12 mouse cellular contexts compared by ENCODE assay signal in the genomic region with DNA sequence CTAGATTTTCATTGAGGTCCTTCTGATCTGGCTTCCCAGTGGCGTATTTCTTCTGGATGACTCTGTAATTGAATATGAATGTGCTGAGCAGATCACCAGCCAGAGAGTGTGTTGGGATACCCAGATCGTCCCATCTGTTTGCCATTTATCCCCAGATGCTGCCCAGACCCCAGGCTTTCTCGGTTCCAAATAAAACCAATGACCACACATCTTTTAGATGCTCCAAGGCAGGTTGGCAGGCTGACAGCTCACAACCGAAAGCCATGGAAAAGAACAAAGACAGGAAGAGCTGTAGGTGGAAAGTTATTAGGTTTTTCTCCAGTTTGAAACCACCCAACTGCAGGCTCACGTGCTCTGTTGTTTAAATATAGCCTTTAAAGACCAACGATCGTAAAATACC.
DNase-seq lines count a peak whose midpoint lies in the region; ATAC-seq lines count a peak whose summit lies in the region.
"Had no signal": no experiment of that assay in that cellular context is flagged by ENCODE, and none has a peak within 500 bp of the region (broad histone marks: within the 10 kb centered on the region; RNA-seq: fewer than 3 reads in every experiment).

No protein-coding gene starts in this region.

- no peak for ATAC-seq in intestine, embryonic 14.5 days (replicated peaks; ENCODE audit: low FRiP score, low TSS enrichment, low read depth)
- ATAC-seq in intestine, embryonic 16.5 days, result no peak
- no peak for ATAC-seq in embryonic facial prominence, embryonic 11.5 days (replicated peaks; ENCODE audit: insufficient number of reproducible peaks, low FRiP score, low TSS enrichment, low read depth)
- no peak for ATAC-seq in heart, embryonic 13.5 days (ENCODE audit: extremely low read depth, insufficient number of reproducible peaks, low FRiP score, low TSS enrichment)
- peak; percentile 68 for ATAC-seq in limb, embryonic 15.5 days (ENCODE audit: insufficient number of reproducible peaks, low FRiP score, low TSS enrichment, low read depth)
- no peak for ATAC-seq in forebrain, embryonic 12.5 days (ENCODE audit: low FRiP score)
- ATAC-seq: CD4-positive, CD25-positive, alpha-beta regulatory T cell, adult 4 months; liver, embryonic 12.5 days; midbrain, embryonic 13.5 days had no signal

- WGBS in intestine, embryonic 14.5 days, result 61% methylated on average over 7 of the region's 7 CpGs
- 63% methylated on average over 7 of the region's 7 CpGs for WGBS in intestine, embryonic 16.5 days
- WGBS in embryonic facial prominence, embryonic 11.5 days, result 52% methylated on average over 7 of the region's 7 CpGs
- 69% methylated on average over 7 of the region's 7 CpGs for WGBS in heart, embryonic 13.5 days
- 22% methylated on average over 7 of the region's 7 CpGs for WGBS in limb, embryonic 15.5 days
- WGBS in forebrain, embryonic 12.5 days, result 87% methylated on average over 7 of the region's 7 CpGs

- H3K4me1 ChIP-seq in intestine, embryonic 14.5 days (replicated peaks; ENCODE audit: control insufficient read depth, insufficient read depth, low read length), result peaks cover 6% of the 10 kb centered on the region; the same call in 1 of the 2 replicates
- no peaks in the 10 kb centered on the region; the same call in 1 of the 2 replicates for H3K4me1 ChIP-seq in intestine, embryonic 16.5 days (ENCODE audit: control insufficient read depth, insufficient read depth, low read length)
- H3K4me1 ChIP-seq in embryonic facial prominence, embryonic 11.5 days (ENCODE audit: control insufficient read depth, insufficient read depth, low read length), result no peaks in the 10 kb centered on the region
- H3K4me1 ChIP-seq in heart, embryonic 13.5 days, result peaks cover 23% of the 10 kb centered on the region
- peaks cover 16% of the 10 kb centered on the region for H3K4me1 ChIP-seq in limb, embryonic 15.5 days
- H3K4me1 ChIP-seq in forebrain, embryonic 12.5 days, result no peaks in the 10 kb centered on the region
- H3K4me1 ChIP-seq: liver, embryonic 12.5 days; midbrain, embryonic 13.5 days had no signal

- 0 out of 2 replicates have a peak, but pooled peaks cover under 1% of the 10 kb centered on the region for H3K9me3 ChIP-seq in intestine, embryonic 14.5 days (ENCODE audit: control insufficient read depth, low read length)
- H3K9me3 ChIP-seq in intestine, embryonic 16.5 days (ENCODE audit: control insufficient read depth, low read length), result no peaks in the 10 kb centered on the region
- no peaks in the 10 kb centered on the region for H3K9me3 ChIP-seq in embryonic facial prominence, embryonic 11.5 days (replicated peaks; ENCODE audit: control insufficient read depth, low read length)
- H3K9me3 ChIP-seq in heart, embryonic 13.5 days, result peaks cover under 1% of the 10 kb centered on the region; the same call in 1 of the 2 replicates
- no peaks in the 10 kb centered on the region for H3K9me3 ChIP-seq in limb, embryonic 15.5 days
- no peaks in the 10 kb centered on the region for H3K9me3 ChIP-seq in forebrain, embryonic 12.5 days
- H3K9me3 ChIP-seq: liver, embryonic 12.5 days; midbrain, embryonic 13.5 days had no signal

- H3K27me3 ChIP-seq in intestine, embryonic 14.5 days (replicated peaks; ENCODE audit: control insufficient read depth, insufficient read depth, low read length), result no peaks in the 10 kb centered on the region
- H3K27me3 ChIP-seq in intestine, embryonic 16.5 days (replicated peaks; ENCODE audit: control insufficient read depth, insufficient read depth, low read length), result no peaks in the 10 kb centered on the region
- H3K27me3 ChIP-seq in embryonic facial prominence, embryonic 11.5 days (ENCODE audit: control insufficient read depth, insufficient read depth, low read length), result no peaks in the 10 kb centered on the region
- H3K27me3 ChIP-seq in heart, embryonic 13.5 days (replicated peaks), result no peaks in the 10 kb centered on the region
- H3K27me3 ChIP-seq in limb, embryonic 15.5 days, result no peaks in the 10 kb centered on the region
- H3K27me3 ChIP-seq in forebrain, embryonic 12.5 days, result no peaks in the 10 kb centered on the region
- H3K27me3 ChIP-seq: liver, embryonic 12.5 days; midbrain, embryonic 13.5 days had no signal

- peak overlapping the region; percentile 27; the same call in 1 of the 2 replicates for H3K27ac ChIP-seq in intestine, embryonic 14.5 days (ENCODE audit: low read depth)
- H3K27ac ChIP-seq in intestine, embryonic 16.5 days (ENCODE audit: low read length), result no peak overlapping the region
- no peak overlapping the region for H3K27ac ChIP-seq in embryonic facial prominence, embryonic 11.5 days (replicated peaks; ENCODE audit: low read depth, low read length)
- 0 out of 2 replicates have a peak overlapping the region, but pooled peaks have one; percentile 36 for H3K27ac ChIP-seq in heart, embryonic 13.5 days (replicated peaks)
- H3K27ac ChIP-seq in limb, embryonic 15.5 days, result peak overlapping the region; percentile 73
- H3K27ac ChIP-seq in forebrain, embryonic 12.5 days, result no peak overlapping the region
- H3K27ac ChIP-seq: liver, embryonic 12.5 days; midbrain, embryonic 13.5 days had no signal

- no peak overlapping the region for H3K9ac ChIP-seq in intestine, embryonic 14.5 days (ENCODE audit: low read length)
- H3K9ac ChIP-seq in intestine, embryonic 16.5 days (ENCODE audit: low read depth, low read length), result no peak overlapping the region
- H3K9ac ChIP-seq in embryonic facial prominence, embryonic 11.5 days (replicated peaks; ENCODE audit: low read length), result no peak overlapping the region
- H3K9ac ChIP-seq in heart, embryonic 13.5 days, result no peak overlapping the region
- no peak overlapping the region for H3K9ac ChIP-seq in limb, embryonic 15.5 days
- H3K9ac ChIP-seq in forebrain, embryonic 12.5 days, result no peak overlapping the region
- H3K9ac ChIP-seq: liver, embryonic 12.5 days; midbrain, embryonic 13.5 days had no signal

- no peak overlapping the region for H3K4me3 ChIP-seq in intestine, embryonic 14.5 days (ENCODE audit: low read depth, low read length)
- H3K4me3 ChIP-seq in intestine, embryonic 16.5 days (ENCODE audit: low read length), result no peak overlapping the region
- no peak overlapping the region for H3K4me3 ChIP-seq in embryonic facial prominence, embryonic 11.5 days (ENCODE audit: low read depth, low read length)
- H3K4me3 ChIP-seq in heart, embryonic 13.5 days, result no peak overlapping the region
- no peak overlapping the region for H3K4me3 ChIP-seq in limb, embryonic 15.5 days
- H3K4me3 ChIP-seq in forebrain, embryonic 12.5 days (replicated peaks), result no peak overlapping the region
- H3K4me3 ChIP-seq: liver, embryonic 12.5 days; midbrain, embryonic 13.5 days had no signal

- no peak overlapping the region for H3K4me2 ChIP-seq in intestine, embryonic 14.5 days (ENCODE audit: low read length)
- H3K4me2 ChIP-seq in intestine, embryonic 16.5 days (ENCODE audit: low read depth, low read length), result no peak overlapping the region
- H3K4me2 ChIP-seq in embryonic facial prominence, embryonic 11.5 days (ENCODE audit: low read depth, low read length), result no peak overlapping the region
- no peak overlapping the region for H3K4me2 ChIP-seq in heart, embryonic 13.5 days
- no peak overlapping the region for H3K4me2 ChIP-seq in limb, embryonic 15.5 days
- no peak overlapping the region for H3K4me2 ChIP-seq in forebrain, embryonic 12.5 days
- H3K4me2 ChIP-seq: liver, embryonic 12.5 days; midbrain, embryonic 13.5 days had no signal

- DNase-seq in intestine, embryonic 14.5 days (ENCODE audit: low spot score), result no peak
- peak; percentile 63 for DNase-seq in embryonic facial prominence, embryonic 11.5 days (ENCODE audit: low spot score)
- no peak for DNase-seq in layer of hippocampus, adult 8-10 months (ENCODE audit: low spot score in 2 of 2)
- no peak for DNase-seq in spleen, postnatal 10 days (ENCODE audit: low spot score in 2 of 2)
- DNase-seq: cerebellum, adult 9-11 months had no signal

- H3K36me3 ChIP-seq in intestine, embryonic 14.5 days (ENCODE audit: control insufficient read depth, insufficient read depth, low read length), result peaks cover 82% of the 10 kb centered on the region
- H3K36me3 ChIP-seq in intestine, embryonic 16.5 days (ENCODE audit: control insufficient read depth, insufficient read depth, low read length), result peaks cover 11% of the 10 kb centered on the region
- H3K36me3 ChIP-seq in embryonic facial prominence, embryonic 11.5 days (replicated peaks; ENCODE audit: control insufficient read depth, insufficient read depth, low read depth, low read length), result no peaks in the 10 kb centered on the region
- H3K36me3 ChIP-seq in heart, embryonic 13.5 days, result peaks cover 47% of the 10 kb centered on the region
- peaks cover 24% of the 10 kb centered on the region for H3K36me3 ChIP-seq in limb, embryonic 15.5 days
- H3K36me3 ChIP-seq in forebrain, embryonic 12.5 days (replicated peaks), result no peaks in the 10 kb centered on the region
- H3K36me3 ChIP-seq: midbrain, embryonic 13.5 days had no signal

Comparison
In these comparisons a context has a peak if more than half of its experiments do, and no peak if none do; other contexts are left out.
1. H3K27ac ChIP-seq: peak in intestine, embryonic 14.5 days (single experiment), heart, embryonic 13.5 days (single experiment) and limb, embryonic 15.5 days (single experiment); none in intestine, embryonic 16.5 days (single experiment), embryonic facial prominence, embryonic 11.5 days (single experiment) and forebrain, embryonic 12.5 days (single experiment).